Mouse (Mus musculus) C2C12 (cell line): ENCODE results near the gene Rabggta. TPM values are rescaled to one million over a fixed set of nuclear protein-coding genes. Genes with fewer than 3 reads are reported as not detected.
A peak's percentile ranks its signal among the peaks of the same experiment; 100 is the strongest.

Source experiments
- H3K27me3 ChIP-seq: one replicate; pipeline ENCODE4 v1.6.1; 2011; ENCODE audit not compliant: control insufficient read depth, insufficient read depth, insufficient read length
- H3K36me3 ChIP-seq: one replicate; pipeline ENCODE4 v1.6.1; 2011; ENCODE audit not compliant: control insufficient read depth, insufficient read depth
- H3K4me3 ChIP-seq: one replicate; pipeline ENCODE4 v1.5.1; 2011; ENCODE audit warnings: mild to moderate bottlenecking, control low read depth; ENCODE audit not compliant: poor library complexity, insufficient read depth, severe bottlenecking
- H3K79me2 ChIP-seq: one replicate; pipeline ENCODE4 v1.6.1; 2011; ENCODE audit not compliant: control insufficient read depth, insufficient read depth
- H3K79me3 ChIP-seq: one replicate; pipeline ENCODE4 v1.6.1; 2011; ENCODE audit warnings: low read depth, control low read depth
- H3ac ChIP-seq: one replicate; pipeline ENCODE3; 2011; ENCODE audit warnings: low read depth; ENCODE audit not compliant: control insufficient read depth, insufficient read length
- CEBPB ChIP-seq: IDR thresholded peaks from one replicate; pipeline ENCODE4 v1.6.1; 2011; ENCODE audit warnings: low read depth, mild to moderate bottlenecking, control low read depth, moderate library complexity
- CTCF ChIP-seq: IDR thresholded peaks from one replicate; pipeline ENCODE4 v1.5.1; 2011; ENCODE audit not compliant: control insufficient read depth, insufficient read depth, insufficient read length
- FOSL1 ChIP-seq: IDR thresholded peaks from one replicate; pipeline ENCODE4 v1.8.0; 2011; ENCODE audit warnings: mild to moderate bottlenecking, low read length; ENCODE audit not compliant: poor library complexity, insufficient read depth, severe bottlenecking
- MAX ChIP-seq: IDR thresholded peaks from one replicate; pipeline ENCODE4 v1.6.1; 2011; ENCODE audit warnings: mild to moderate bottlenecking, control low read depth
- MYOD1 ChIP-seq: IDR thresholded peaks from one replicate; pipeline ENCODE4 v1.6.1; 2011; ENCODE audit warnings: low read depth; ENCODE audit not compliant: control insufficient read depth, insufficient read length
- MYOG ChIP-seq: IDR thresholded peaks from one replicate; pipeline ENCODE4 v1.6.1; 2011; ENCODE audit not compliant: control insufficient read depth, insufficient read length; ENCODE audit errors: extremely low read depth
- USF1 ChIP-seq: IDR thresholded peaks from one replicate; pipeline ENCODE4 v1.6.1; 2011; ENCODE audit warnings: low read depth, mild to moderate bottlenecking, control low read depth, moderate library complexity
- polyA plus RNA-seq: library from polyadenylated mRNA; unstranded; fragments of >200 nt; fragmentation: generic; extraction: Trizol; gene quantifications from one replicate; pipeline ENCODE4 v1.2.1, GENCODE M21; 2012; ENCODE audit warnings: missing spikeins

Rabggta gene
- polyA plus RNA-seq, 1 experiment = 11.9 TPM

- Histone ChIP-seq H3K4me3 (no peak overlapping the region), H3K27me3 (no peaks in the 10 kb centered on the region), H3K79me2 (no peaks in the 10 kb centered on the region), H3ac (no peak overlapping the region), H3K36me3 (no peaks in the 10 kb centered on the region), H3K79me3 (no peaks in the 10 kb centered on the region)
- TF ChIP-seq MYOG (no peak), MYOD1 (peak; percentile 82)
Observed at GRCm38 (mm10) chr14:55689433-55689832, 32.6 kb downstream of the Rabggta start.

GRCm38 (mm10) chr14:55682118-55682493 is 40.0 kb downstream of the Rabggta start:
- Histone ChIP-seq H3K27me3 (no peaks in the 10 kb centered on the region), H3K4me3 (peak overlapping the region; percentile 18), H3ac (no peak overlapping the region), H3K36me3 (peaks cover 33% of the 10 kb centered on the region), H3K79me2 (peaks cover 18% of the 10 kb centered on the region), H3K79me3 (peaks cover 7% of the 10 kb centered on the region)
- TF ChIP-seq MYOD1 (no peak), CEBPB (no peak), CTCF (no peak), MYOG (no peak), FOSL1 (no peak), USF1 (no peak), MAX (no peak)

GRCm38 (mm10) chr14:55681160-55682117 is 40.6 kb downstream of the Rabggta start, which contains the start of gene Tinf2:
Tinf2 (minus strand) TSS chr14:55681820.
- Histone ChIP-seq H3K36me3 (peaks cover 39% of the 10 kb centered on the region), H3ac (peak within 1 kb of the TSS; percentile 72), H3K79me2 (peaks cover 18% of the 10 kb centered on the region), H3K4me3 (peak within 1 kb of the TSS; percentile 61), H3K79me3 (peaks cover 7% of the 10 kb centered on the region), H3K27me3 (no peaks in the 10 kb centered on the region)
- TF ChIP-seq CTCF = peak; percentile 15
- TF ChIP-seq FOSL1 = no peak
- no peak for TF ChIP-seq MYOD1
- TF ChIP-seq CEBPB = no peak
- TF ChIP-seq MYOG = no peak
- TF ChIP-seq MAX = no peak
- TF ChIP-seq USF1 = no peak

- Histone ChIP-seq H3K36me3 (peaks cover 55% of the 10 kb centered on the region), H3K79me3 (peaks cover 16% of the 10 kb centered on the region), H3ac (no peak overlapping the region), H3K79me2 (peaks cover 36% of the 10 kb centered on the region), H3K27me3 (no peaks in the 10 kb centered on the region), H3K4me3 (no peak overlapping the region)
- TF ChIP-seq MYOG (no peak), MYOD1 (no peak), CEBPB (no peak), CTCF (no peak), MAX (no peak), FOSL1 (no peak), USF1 (no peak)
Observed at GRCm38 (mm10) chr14:55677615-55678014, 44.4 kb downstream of the Rabggta start.

- H3K79me3 ChIP-seq = peaks cover 46% of the 10 kb centered on the region
- no peaks in the 10 kb centered on the region for H3K27me3 ChIP-seq
- peak overlapping the region; percentile 62 for H3ac ChIP-seq
- TF ChIP-seq MYOG (no peak), FOSL1 (no peak), MYOD1 (no peak), USF1 (no peak), CTCF (no peak), MAX (no peak), CEBPB (no peak)
- peaks cover 64% of the 10 kb centered on the region for H3K79me2 ChIP-seq
- peak overlapping the region; percentile 75 for H3K4me3 ChIP-seq
- H3K36me3 ChIP-seq = peaks cover 50% of the 10 kb centered on the region
Observed at GRCm38 (mm10) chr14:55672741-55673060, 49.4 kb downstream of the Rabggta start.
